Mouse (Mus musculus) olfactory bulb, adult 2 months (tissue): Measurements from ENCODE around the gene Nadk. TPM values are rescaled to one million over a fixed set of nuclear protein-coding genes. Genes with fewer than 3 reads are reported as not detected.

Source experiments
- H3K27ac ChIP-seq: fragments of 200-500 bp; 2 replicates; pipeline ENCODE4 v1.5.1; 2012; ENCODE audit warnings: low read depth, low read length; ENCODE audit not compliant: insufficient read depth
- H3K4me1 ChIP-seq: fragments of 200-500 bp; 2 replicates; pipeline ENCODE4 v1.6.1; 2012; ENCODE audit warnings: low read length; ENCODE audit not compliant: control insufficient read depth, insufficient read depth
- H3K4me3 ChIP-seq: fragments of 200-500 bp; 2 replicates; pipeline ENCODE4 v1.5.1; 2012; ENCODE audit warnings: mild to moderate bottlenecking, low read depth, low read length, moderate library complexity; ENCODE audit not compliant: insufficient read depth
- CTCF ChIP-seq: fragments of 200-500 bp; IDR thresholded peaks from 2 replicates; pipeline ENCODE4 v1.5.1; 2012; ENCODE audit warnings: low read depth, mild to moderate bottlenecking, low read length, moderate library complexity; ENCODE audit not compliant: insufficient read depth
- POLR2A ChIP-seq: fragments of 200-500 bp; IDR thresholded peaks from 2 replicates; pipeline ENCODE4 v1.6.1; 2012; ENCODE audit warnings: mild to moderate bottlenecking, low read depth, low read length, moderate library complexity; ENCODE audit not compliant: insufficient read depth
- WGBS: fragments of 180-500 bp; shearing (Covaris S2); methylation state at CpG from one replicate; pipeline ENCODE4 v1.1.7; 2018; 5-methylcytosine and 5-hydroxymethylcytosine counted together
- polyA plus RNA-seq: library from polyadenylated mRNA; stranded (reverse); fragments of >200 nt; gene quantifications from 2 replicates; pipeline ENCODE4 v1.2.4, GENCODE M21; 2012; ENCODE audit warnings: low replicate concordance; ENCODE audit not compliant: missing spikeins, insufficient read depth, insufficient read length

The Nadk gene
- polyA plus RNA-seq, 1 experiment: not detected

DNA sequence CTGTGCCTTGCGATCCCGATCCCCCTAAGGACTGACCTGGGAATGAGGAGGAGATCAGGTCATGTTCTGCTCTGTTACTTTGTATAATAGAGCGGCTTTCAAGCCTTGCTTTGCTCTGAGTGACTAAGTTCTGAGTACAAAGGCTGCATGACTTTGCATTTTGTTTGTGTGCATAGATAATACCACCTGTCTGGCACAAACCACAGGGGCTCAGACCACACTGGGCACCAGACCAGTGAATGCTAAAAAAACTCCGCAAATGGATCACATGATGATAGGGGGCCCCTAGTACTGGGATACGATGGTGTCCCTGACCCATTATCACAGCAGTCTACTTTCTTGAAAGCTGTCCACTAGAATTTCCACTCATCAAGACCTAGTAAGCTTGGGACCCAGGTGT lies 34.4 kb downstream of the Nadk start:
- Histone ChIP-seq H3K4me3 (no peak overlapping the region), H3K4me1 (no peaks in the 10 kb centered on the region), H3K27ac (no peak overlapping the region)
- no peak for TF ChIP-seq POLR2A
- no peak for TF ChIP-seq CTCF
- 76% methylated on average over 5 of the region's 5 CpGs for WGBS

- TF ChIP-seq POLR2A (no peak), CTCF (no peak)
- 23% methylated on average over 20 of the region's 20 CpGs for WGBS
- Histone ChIP-seq H3K27ac (no peak overlapping the region), H3K4me3 (no peak overlapping the region), H3K4me1 (no peaks in the 10 kb centered on the region)
Observed at GRCm38 (mm10) chr4:155598536-155598935, 36.4 kb downstream of the Nadk start.

GRCm38 (mm10) chr4:155599901-155600825 lies 38.0 kb downstream of the Nadk start:
- 64% methylated on average over 11 of the region's 11 CpGs for WGBS
- TF ChIP-seq CTCF (no peak), POLR2A (no peak)
- Histone ChIP-seq H3K27ac (peak overlapping the region; percentile 78; the same call in 1 of the 2 replicates), H3K4me1 (no peaks in the 10 kb centered on the region), H3K4me3 (no peak overlapping the region)

DNA sequence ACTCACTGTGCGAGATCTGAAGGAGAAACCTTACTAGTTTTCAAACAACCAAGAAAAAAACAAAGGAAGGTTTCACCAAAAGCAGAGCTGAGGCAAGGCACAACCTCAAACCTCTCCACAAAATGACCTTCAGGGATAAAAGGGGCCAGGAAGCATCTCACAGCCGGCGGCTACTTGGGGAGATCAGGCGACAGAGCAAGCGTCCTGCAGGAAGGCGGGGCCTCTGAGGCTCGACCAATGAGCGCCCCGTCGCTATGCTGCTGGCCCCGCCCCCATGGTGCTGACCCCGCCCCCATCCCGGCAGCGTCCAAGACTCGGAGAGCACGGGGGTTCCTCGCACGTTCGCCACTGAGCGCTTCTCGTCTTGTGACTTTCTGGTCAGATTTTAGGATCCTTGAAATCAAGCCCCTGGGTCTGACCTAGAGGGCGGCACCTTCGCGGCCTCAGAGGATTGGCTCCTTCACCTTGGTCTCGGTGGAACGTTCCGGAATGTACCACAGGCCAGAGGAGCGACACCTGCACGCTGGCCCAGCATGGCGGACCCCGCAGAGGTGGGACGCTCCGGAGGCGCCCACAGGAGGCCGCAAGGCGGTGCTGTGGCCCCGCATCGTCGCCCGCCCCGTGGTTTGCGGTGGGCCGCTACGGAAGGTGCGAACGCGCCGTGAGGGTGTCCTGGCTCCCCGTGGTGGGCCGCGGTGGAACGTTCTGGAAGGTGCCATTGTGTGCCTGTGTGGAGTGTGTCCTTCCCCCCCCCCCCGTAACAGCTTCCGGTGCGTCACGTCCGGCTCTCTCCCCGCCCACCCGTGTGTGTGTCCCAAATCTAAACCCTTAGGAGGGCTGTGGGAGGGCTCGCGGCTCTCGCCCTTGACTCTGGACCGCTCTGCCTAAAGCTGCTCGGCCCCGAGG lies 39.2 kb downstream of the Nadk start, which contains the start of gene Slc35e2:
Slc35e2 (plus strand) TSS at position 326 of the 906 bp plus-strand sequence.
- H3K4me1 ChIP-seq: no peaks in the 10 kb centered on the region
- under 1% methylated on average over 65 of the region's 65 CpGs for WGBS
- peak within 1 kb of the TSS; percentile 99 for H3K27ac ChIP-seq
- TF ChIP-seq CTCF (no peak), POLR2A (peak; percentile 73)
- peak within 1 kb of the TSS; percentile 78 for H3K4me3 ChIP-seq

- WGBS: under 1% methylated on average over 31 of the region's 31 CpGs
- Histone ChIP-seq H3K4me1 (no peaks in the 10 kb centered on the region), H3K4me3 (peak overlapping the region; percentile 78), H3K27ac (no peak overlapping the region; the same call in 1 of the 2 replicates)
- TF ChIP-seq POLR2A (no peak), CTCF (no peak)
Observed at GRCm38 (mm10) chr4:155601997-155602456, 39.8 kb downstream of the Nadk start.

GRCm38 (mm10) chr4:155602753-155603152 lies 40.6 kb downstream of the Nadk start:
- Histone ChIP-seq H3K27ac (no peak overlapping the region), H3K4me3 (no peak overlapping the region), H3K4me1 (no peaks in the 10 kb centered on the region)
- no peak for TF ChIP-seq POLR2A
- no peak for TF ChIP-seq CTCF
- WGBS: 94% methylated on average over 1 of the region's 1 CpGs

DNA sequence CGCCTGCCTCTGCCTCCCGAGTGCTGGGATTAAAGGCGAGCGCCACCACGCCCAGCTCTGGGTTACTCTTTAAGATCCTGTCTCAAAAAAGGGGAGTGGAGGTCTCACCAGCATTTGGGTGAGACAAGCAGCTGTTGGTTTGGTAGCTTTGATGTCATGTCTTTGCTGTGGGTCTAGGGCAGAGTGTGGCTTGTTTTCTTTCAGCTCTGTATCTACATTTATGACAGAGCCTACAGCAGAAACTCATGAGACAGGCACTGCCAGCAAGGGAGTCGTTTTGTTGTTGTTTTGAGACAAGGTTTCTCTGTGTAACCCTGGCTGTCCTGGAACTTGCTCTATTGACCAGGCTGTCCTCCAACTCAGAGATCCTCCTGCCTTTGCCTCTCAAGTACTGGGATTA lies 41.6 kb downstream of the Nadk start:
- H3K4me3 ChIP-seq: no peak overlapping the region
- 91% methylated on average over 6 of the region's 6 CpGs for WGBS
- H3K27ac ChIP-seq: no peak overlapping the region
- no peaks in the 10 kb centered on the region for H3K4me1 ChIP-seq
- no peak for TF ChIP-seq POLR2A
- no peak for TF ChIP-seq CTCF

- 93% methylated on average over 4 of the region's 4 CpGs for WGBS
- H3K27ac ChIP-seq: no peak overlapping the region
- H3K4me3 ChIP-seq: no peak overlapping the region
- no peaks in the 10 kb centered on the region for H3K4me1 ChIP-seq
- TF ChIP-seq CTCF: no peak
- no peak for TF ChIP-seq POLR2A
Observed at GRCm38 (mm10) chr4:155605132-155605531, 43.0 kb downstream of the Nadk start.
